Mouse (Mus musculus) thymus, adult 2 months (tissue): Measurements from ENCODE around the gene Rab30.

Experiments
- CTCF ChIP-seq: fragments of 200-500 bp; IDR thresholded peaks from 2 replicates; pipeline ENCODE4 v1.5.1; 2012; ENCODE audit warnings: mild to moderate bottlenecking, control low read depth, low read length, moderate library complexity, borderline replicate concordance; ENCODE audit not compliant: control insufficient read depth, poor library complexity, insufficient read depth; ENCODE audit errors: extremely low read depth
- POLR2A ChIP-seq: fragments of 200-500 bp; IDR thresholded peaks from 2 replicates; pipeline ENCODE4 v1.6.1; 2012; ENCODE audit warnings: mild to moderate bottlenecking, low read length, control low read depth, moderate library complexity; ENCODE audit not compliant: control insufficient read depth, poor library complexity, insufficient read depth; ENCODE audit errors: extremely low read depth

GRCm38 (mm10) chr7:92803191-92803590, 61.8 kb downstream of the Rab30 start:
- TF ChIP-seq POLR2A (no peak), CTCF (no peak)
